Mouse (Mus musculus) erythroblast, embryonic 14.5 days (primary cell): ENCODE measurements around the gene Adam8. TPM values are rescaled to one million over a fixed set of nuclear protein-coding genes. Genes with fewer than 3 reads are reported as not detected.

Experiments
- H3K27me3 ChIP-seq: 2 replicates; pipeline ENCODE4 v1.6.1; 2012; ENCODE audit warnings: inconsistent platforms; ENCODE audit not compliant: control insufficient read depth
- H3K36me3 ChIP-seq: 2 replicates; pipeline ENCODE4 v1.6.1; 2012; ENCODE audit warnings: mild to moderate bottlenecking, inconsistent platforms; ENCODE audit not compliant: control insufficient read depth
- H3K4me1 ChIP-seq: 2 replicates; pipeline ENCODE4 v1.6.1; 2012; ENCODE audit warnings: inconsistent platforms; ENCODE audit not compliant: control insufficient read depth
- H3K4me3 ChIP-seq: replicated peaks from 2 replicates; pipeline ENCODE3; 2012; ENCODE audit warnings: moderate library complexity, mild to moderate bottlenecking, inconsistent platforms
- H3K9me3 ChIP-seq: 2 replicates; pipeline ENCODE4 v1.6.1; 2012; ENCODE audit warnings: low read length, inconsistent platforms, mixed read lengths; ENCODE audit not compliant: control insufficient read depth
- GATA1 ChIP-seq: IDR thresholded peaks from 2 replicates; pipeline ENCODE4 v1.6.1; 2012; ENCODE audit warnings: low read length, inconsistent platforms, mixed read lengths
- TAL1 ChIP-seq: IDR thresholded peaks from 3 replicates; pipeline ENCODE4 v1.6.1; 2012; ENCODE audit warnings: low read length, inconsistent platforms, mixed read lengths
- polyA plus RNA-seq: library from polyadenylated mRNA; stranded (reverse); fragments of >175 nt; gene quantifications from 2 replicates; pipeline ENCODE4 v1.2.3, GENCODE M21; 2012

The Adam8 gene
- polyA plus RNA-seq, 1 experiment = 0.21 TPM

DNA sequence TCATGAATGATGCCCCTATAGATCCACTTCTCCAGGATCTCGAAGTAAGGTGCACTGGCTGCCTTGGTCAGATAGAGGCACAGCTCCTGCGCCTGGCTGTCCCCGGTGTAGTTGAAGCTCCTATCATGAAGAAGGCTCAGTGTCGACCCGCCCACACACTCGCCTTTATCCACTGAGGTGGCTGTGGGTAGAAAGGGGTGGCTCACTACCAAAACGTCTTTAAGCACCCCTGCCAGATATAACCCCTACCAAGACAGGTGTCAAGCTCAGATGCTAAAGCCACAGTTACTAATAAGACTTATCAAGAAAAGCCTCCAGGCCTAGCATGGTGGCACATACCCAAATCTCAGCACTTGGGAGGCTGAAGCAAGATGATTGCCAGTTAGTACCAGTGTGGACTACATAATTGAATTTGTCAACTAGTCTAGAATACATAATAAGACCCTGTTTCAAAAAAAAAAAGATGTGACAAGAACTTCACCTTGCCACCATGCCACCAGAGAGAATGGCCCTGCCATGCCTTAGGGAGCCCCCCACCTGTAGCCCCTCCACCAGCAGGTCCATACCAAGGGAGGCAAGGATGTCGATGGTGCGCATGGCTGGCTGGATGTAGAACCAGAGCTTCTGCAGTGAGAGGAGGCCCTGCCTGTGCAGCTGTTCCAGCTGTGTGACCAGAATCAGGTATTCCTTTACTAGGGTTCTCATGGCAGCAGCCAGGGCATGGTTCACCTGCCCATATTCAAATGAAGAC, 14.7 kb upstream of the Adam8 start:
- Histone ChIP-seq H3K9me3 (peaks cover 3% of the 10 kb centered on the region; the same call in 1 of the 2 replicates), H3K4me1 (no peaks in the 10 kb centered on the region), H3K27me3 (no peaks in the 10 kb centered on the region), H3K4me3 (no peak overlapping the region), H3K36me3 (peaks cover 87% of the 10 kb centered on the region)
- TF ChIP-seq GATA1 (no peak), TAL1 (no peak)

DNA sequence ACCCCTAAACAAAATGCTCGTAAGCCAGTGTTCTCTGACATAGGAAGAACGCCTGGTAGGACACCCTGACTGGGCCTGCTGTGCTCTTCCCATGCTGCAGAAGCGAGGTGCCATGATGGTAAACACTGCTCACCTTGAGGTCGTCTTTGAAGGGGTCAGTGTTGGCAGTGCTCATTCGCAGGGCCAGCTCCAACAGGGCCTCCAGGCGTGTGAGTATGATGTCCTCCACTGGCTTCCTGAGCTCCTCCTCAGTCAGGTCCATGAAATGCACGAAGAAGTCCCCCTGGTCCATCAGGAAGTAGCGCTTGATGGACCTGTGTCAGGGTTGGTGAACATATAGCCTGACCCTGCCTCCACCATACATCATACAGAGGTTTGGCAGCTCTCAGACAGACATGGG, 12.3 kb upstream of the Adam8 start:
- TF ChIP-seq TAL1 = no peak
- no peak for TF ChIP-seq GATA1
- Histone ChIP-seq H3K27me3 (no peaks in the 10 kb centered on the region), H3K4me1 (no peaks in the 10 kb centered on the region), H3K4me3 (no peak overlapping the region), H3K9me3 (no peaks in the 10 kb centered on the region), H3K36me3 (peaks cover 95% of the 10 kb centered on the region)

DNA sequence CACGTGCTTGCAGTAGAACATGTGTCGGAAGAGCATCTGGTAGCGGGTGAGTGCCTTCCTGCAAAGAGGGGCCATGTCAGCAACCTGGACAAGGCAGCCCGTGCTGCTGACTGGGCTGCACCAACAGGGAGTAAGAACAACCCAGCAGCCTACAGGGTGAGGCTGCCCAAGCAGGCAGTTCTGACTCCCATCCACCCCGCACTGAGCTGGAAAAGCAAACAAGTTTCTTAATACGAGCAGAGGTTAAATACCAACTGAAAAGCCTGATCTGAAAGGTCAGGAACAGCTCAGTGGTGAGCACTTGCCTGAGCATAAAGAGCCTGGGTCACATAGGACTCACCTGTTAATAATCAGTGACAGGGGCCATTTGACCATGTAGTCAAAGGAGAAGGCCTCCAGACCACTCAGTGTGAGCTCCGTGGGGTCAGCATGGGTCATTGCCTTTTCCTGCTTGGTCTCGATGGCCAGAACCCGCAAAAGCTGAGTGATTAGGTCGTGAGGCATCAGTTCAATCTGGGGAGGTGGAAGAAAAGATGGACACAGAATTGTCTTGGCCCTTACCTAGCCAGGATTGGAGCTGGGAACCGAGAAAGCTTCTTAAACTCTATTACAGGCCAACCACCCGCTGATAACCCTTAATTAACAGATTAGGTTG, 8.9 kb upstream of the Adam8 start:
- H3K4me1 ChIP-seq = no peaks in the 10 kb centered on the region
- peaks cover 98% of the 10 kb centered on the region for H3K36me3 ChIP-seq
- no peak overlapping the region for H3K4me3 ChIP-seq
- H3K27me3 ChIP-seq = no peaks in the 10 kb centered on the region
- no peaks in the 10 kb centered on the region for H3K9me3 ChIP-seq
- TF ChIP-seq TAL1 (no peak), GATA1 (no peak)

- Histone ChIP-seq H3K27me3 (no peaks in the 10 kb centered on the region), H3K4me1 (no peaks in the 10 kb centered on the region), H3K36me3 (peaks cover 96% of the 10 kb centered on the region), H3K9me3 (no peaks in the 10 kb centered on the region), H3K4me3 (no peak overlapping the region)
- TF ChIP-seq TAL1 = no peak
- TF ChIP-seq GATA1 = no peak
These were observed 6.5 kb upstream of the Adam8 start for GRCm38 (mm10) chr7:139998691-139999350.

- no peaks in the 10 kb centered on the region for H3K9me3 ChIP-seq
- TF ChIP-seq GATA1 = no peak
- TF ChIP-seq TAL1 = no peak
- H3K4me1 ChIP-seq = peaks cover 4% of the 10 kb centered on the region
- no peaks in the 10 kb centered on the region for H3K27me3 ChIP-seq
- H3K4me3 ChIP-seq = no peak overlapping the region
- H3K36me3 ChIP-seq = peaks cover 56% of the 10 kb centered on the region
These were observed 2.3 kb upstream of the Adam8 start for GRCm38 (mm10) chr7:139994676-139995075.

DNA sequence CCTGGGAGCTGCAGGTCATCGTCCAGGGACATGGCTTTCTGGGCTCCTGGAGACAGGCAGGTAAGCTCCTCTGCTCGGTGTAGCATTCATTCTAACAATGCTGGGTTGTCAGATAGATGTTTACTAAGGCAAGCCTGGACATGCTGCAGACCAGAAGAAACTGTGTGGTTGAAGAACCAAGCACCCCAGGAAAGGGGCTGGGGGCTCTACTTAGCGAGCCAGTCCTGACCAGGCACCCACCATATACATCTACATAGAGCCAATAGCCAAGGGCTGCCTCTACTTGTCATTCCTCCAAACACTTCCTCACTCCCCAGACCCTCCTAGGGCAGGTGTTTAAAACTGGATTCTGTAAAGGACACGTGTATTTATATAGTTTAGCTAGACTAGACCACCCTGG, 1.8 kb upstream of the Adam8 start:
- Histone ChIP-seq H3K9me3 (no peaks in the 10 kb centered on the region), H3K27me3 (no peaks in the 10 kb centered on the region), H3K36me3 (peaks cover 51% of the 10 kb centered on the region), H3K4me3 (no peak overlapping the region), H3K4me1 (peaks cover 4% of the 10 kb centered on the region)
- TF ChIP-seq GATA1 (no peak), TAL1 (no peak)

DNA sequence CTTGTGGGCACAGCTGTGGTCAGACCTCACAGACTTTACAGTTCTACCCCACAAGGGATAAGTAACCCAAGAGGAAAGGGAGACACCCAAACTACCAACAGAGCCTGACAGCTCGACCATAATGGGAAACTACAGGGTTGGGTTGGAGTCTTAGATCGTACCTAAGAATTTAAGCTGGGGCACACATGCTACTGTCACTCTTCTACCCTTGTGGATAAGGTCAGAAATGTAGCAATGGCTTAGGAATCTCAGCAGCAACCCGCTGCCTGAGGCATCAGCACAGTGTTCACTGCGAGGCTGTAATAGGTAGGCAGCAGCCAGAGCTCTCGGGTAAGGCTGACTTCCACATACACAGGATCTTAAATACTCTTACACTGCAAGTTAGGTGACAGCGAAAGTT, 1.2 kb upstream of the Adam8 start:
- TF ChIP-seq TAL1 (no peak), GATA1 (no peak)
- Histone ChIP-seq H3K4me1 (peaks cover 4% of the 10 kb centered on the region), H3K36me3 (peaks cover 45% of the 10 kb centered on the region), H3K27me3 (no peaks in the 10 kb centered on the region), H3K4me3 (no peak overlapping the region), H3K9me3 (no peaks in the 10 kb centered on the region)

DNA sequence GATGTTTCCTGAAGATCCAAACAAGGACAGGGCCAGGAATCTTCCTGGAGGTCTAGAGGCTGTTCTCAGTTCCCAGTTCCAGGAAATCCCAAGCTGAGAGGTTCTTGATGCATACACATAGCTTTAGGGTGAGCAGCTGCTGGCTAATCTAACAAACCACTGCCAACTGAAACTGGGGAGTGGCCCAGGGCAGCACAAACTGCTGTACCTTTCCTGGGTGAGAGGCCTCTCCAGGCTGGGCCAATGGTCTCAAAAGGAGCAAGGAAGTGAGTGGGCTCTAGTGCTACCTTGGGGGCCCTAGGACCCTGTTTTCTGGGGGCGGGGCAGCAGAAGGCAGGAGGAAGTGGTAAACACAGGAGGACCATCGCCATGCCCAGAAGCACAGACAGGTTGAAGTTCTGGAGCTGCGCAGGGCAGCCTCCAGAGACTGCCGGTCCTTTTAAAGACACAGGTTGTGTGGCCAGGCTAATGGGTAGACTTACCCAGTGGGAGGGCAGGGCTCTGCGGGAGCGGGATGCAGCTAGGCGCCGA, 1.4 kb downstream of the Adam8 start:
- H3K4me1 ChIP-seq = peaks cover 4% of the 10 kb centered on the region
- H3K4me3 ChIP-seq = no peak overlapping the region
- peaks cover 19% of the 10 kb centered on the region for H3K36me3 ChIP-seq
- no peaks in the 10 kb centered on the region for H3K9me3 ChIP-seq
- TF ChIP-seq TAL1 = no peak
- TF ChIP-seq GATA1 = no peak
- no peaks in the 10 kb centered on the region for H3K27me3 ChIP-seq

GRCm38 (mm10) chr7:139988272-139988671, 4.1 kb downstream of the Adam8 start:
- H3K27me3 ChIP-seq = no peaks in the 10 kb centered on the region
- H3K4me1 ChIP-seq = peaks cover 4% of the 10 kb centered on the region
- H3K36me3 ChIP-seq = no peaks in the 10 kb centered on the region
- H3K4me3 ChIP-seq = no peak overlapping the region
- H3K9me3 ChIP-seq = no peaks in the 10 kb centered on the region
- no peak for TF ChIP-seq TAL1
